Mouse (Mus musculus): ENCODE measurements around the gene Olfr1195. TPM values are rescaled to one million over a fixed set of nuclear protein-coding genes. Genes with fewer than 3 reads are reported as not detected.

The Olfr1195 gene
- polyA plus RNA-seq (2015; fragmentation: Nextera tagmentation; extraction: Ambion mirVana), result not detected in 2 replicates

GRCm38 (mm10) chr2:88689087-88689486, at the start of gene Olfr1195:
TSS of gene Olfr1195 (minus strand) at chr2:88689187.

GRCm38 (mm10) chr2:88732266-88732665, 43.3 kb upstream of the Olfr1195 start, which contains the start of gene Olfr1197:
TSS of gene Olfr1197 (minus strand) at chr2:88732366.

GRCm38 (mm10) chr2:88704497-88704896, 15.5 kb upstream of the Olfr1195 start, which contains the start of gene Olfr1196:
TSS of gene Olfr1196 (minus strand) at chr2:88704597.

GRCm38 (mm10) chr2:88675328-88675727, 13.7 kb downstream of the Olfr1195 start, which contains the start of gene Olfr1193:
TSS of gene Olfr1193 (plus strand) at chr2:88675628.

GRCm38 (mm10) chr2:88648209-88648608, 40.8 kb downstream of the Olfr1195 start, which contains the start of gene Olfr1192-ps1:
TSS of gene Olfr1192-ps1 (plus strand) at chr2:88648509.

GRCm38 (mm10) chr2:88640242-88640641, 48.7 kb downstream of the Olfr1195 start, which contains the start of gene Olfr1191-ps1:
TSS of gene Olfr1191-ps1 (plus strand) at chr2:88640542.

Other genes starting within 250 kb of the Olfr1195 start
- not detected in 2 replicates for gene Gm13757, start 240.1 kb downstream of the Olfr1195 start, polyA plus RNA-seq (2015; fragmentation: Nextera tagmentation; extraction: Ambion mirVana)
- not detected in 2 replicates for gene Olfr1183, start 234.3 kb downstream of the Olfr1195 start, polyA plus RNA-seq (2015; fragmentation: Nextera tagmentation; extraction: Ambion mirVana)
- gene Olfr1184, start 205.6 kb downstream of the Olfr1195 start, polyA plus RNA-seq (2015; fragmentation: Nextera tagmentation; extraction: Ambion mirVana), result not detected in 2 replicates
- gene Olfr1185-ps1, start 195.9 kb downstream of the Olfr1195 start, polyA plus RNA-seq (2015; fragmentation: Nextera tagmentation; extraction: Ambion mirVana), result not detected in 2 replicates
- not detected in 2 replicates for gene Olfr1186, start 170.6 kb downstream of the Olfr1195 start, polyA plus RNA-seq (2015; fragmentation: Nextera tagmentation; extraction: Ambion mirVana)
- not detected in 2 replicates for gene Olfr1188, start 132.3 kb downstream of the Olfr1195 start, polyA plus RNA-seq (2015; fragmentation: Nextera tagmentation; extraction: Ambion mirVana)
- gene Olfr1189, start 102.7 kb downstream of the Olfr1195 start, polyA plus RNA-seq (2015; fragmentation: Nextera tagmentation; extraction: Ambion mirVana), result not detected in 2 replicates
- not detected in 2 replicates for gene Olfr1191-ps1, start 48.6 kb downstream of the Olfr1195 start, polyA plus RNA-seq (2015; fragmentation: Nextera tagmentation; extraction: Ambion mirVana)
- gene Olfr1192-ps1, start 40.7 kb downstream of the Olfr1195 start, polyA plus RNA-seq (2015; fragmentation: Nextera tagmentation; extraction: Ambion mirVana), result not detected in 2 replicates
- not detected in 2 replicates for gene Olfr1193, start 13.6 kb downstream of the Olfr1195 start, polyA plus RNA-seq (2015; fragmentation: Nextera tagmentation; extraction: Ambion mirVana)
- not detected in 2 replicates for gene Olfr1196, start 15.4 kb upstream of the Olfr1195 start, polyA plus RNA-seq (2015; fragmentation: Nextera tagmentation; extraction: Ambion mirVana)
- gene Olfr1197, start 43.2 kb upstream of the Olfr1195 start, polyA plus RNA-seq (2015; fragmentation: Nextera tagmentation; extraction: Ambion mirVana), result not detected in 2 replicates
- not detected in 2 replicates for gene Olfr1198, start 62.2 kb upstream of the Olfr1195 start, polyA plus RNA-seq (2015; fragmentation: Nextera tagmentation; extraction: Ambion mirVana)
- gene Olfr1199, start 71.3 kb upstream of the Olfr1195 start, polyA plus RNA-seq (2015; fragmentation: Nextera tagmentation; extraction: Ambion mirVana), result not detected in 2 replicates
- not detected in 2 replicates for gene Olfr1200, start 81.3 kb upstream of the Olfr1195 start, polyA plus RNA-seq (2015; fragmentation: Nextera tagmentation; extraction: Ambion mirVana)
- gene Olfr1201, start 103.8 kb upstream of the Olfr1195 start, polyA plus RNA-seq (2015; fragmentation: Nextera tagmentation; extraction: Ambion mirVana), result not detected in 2 replicates
- not detected in 2 replicates for gene Olfr1202, start 125.3 kb upstream of the Olfr1195 start, polyA plus RNA-seq (2015; fragmentation: Nextera tagmentation; extraction: Ambion mirVana)
- not detected in 2 replicates for gene Olfr1205, start 140.6 kb upstream of the Olfr1195 start, polyA plus RNA-seq (2015; fragmentation: Nextera tagmentation; extraction: Ambion mirVana)
- not detected in 2 replicates for gene Olfr1204, start 160.1 kb upstream of the Olfr1195 start, polyA plus RNA-seq (2015; fragmentation: Nextera tagmentation; extraction: Ambion mirVana)
- gene Olfr1206, start 174.0 kb upstream of the Olfr1195 start, polyA plus RNA-seq (2015; fragmentation: Nextera tagmentation; extraction: Ambion mirVana), result not detected in 2 replicates
- gene Olfr1208, start 213.1 kb upstream of the Olfr1195 start, polyA plus RNA-seq (2015; fragmentation: Nextera tagmentation; extraction: Ambion mirVana), result not detected in 2 replicates
- gene Olfr1209, start 226.0 kb upstream of the Olfr1195 start, polyA plus RNA-seq (2015; fragmentation: Nextera tagmentation; extraction: Ambion mirVana), result not detected in 2 replicates
- gene Olfr1211, start 248.9 kb upstream of the Olfr1195 start, polyA plus RNA-seq (2015; fragmentation: Nextera tagmentation; extraction: Ambion mirVana), result not detected in 2 replicates